Mouse (Mus musculus): ENCODE data around the gene Slc24a4. TPM values are rescaled to one million over a fixed set of nuclear protein-coding genes. Genes with fewer than 3 reads are reported as not detected.
"Not testable (repeated sequence)": the region's sequence is repeated elsewhere in the genome, so short reads cannot be mapped to it uniquely, and the experiment has no call there.

Gene Slc24a4
- polyA plus RNA-seq, 1 experiment, result 3.4 TPM

DNA sequence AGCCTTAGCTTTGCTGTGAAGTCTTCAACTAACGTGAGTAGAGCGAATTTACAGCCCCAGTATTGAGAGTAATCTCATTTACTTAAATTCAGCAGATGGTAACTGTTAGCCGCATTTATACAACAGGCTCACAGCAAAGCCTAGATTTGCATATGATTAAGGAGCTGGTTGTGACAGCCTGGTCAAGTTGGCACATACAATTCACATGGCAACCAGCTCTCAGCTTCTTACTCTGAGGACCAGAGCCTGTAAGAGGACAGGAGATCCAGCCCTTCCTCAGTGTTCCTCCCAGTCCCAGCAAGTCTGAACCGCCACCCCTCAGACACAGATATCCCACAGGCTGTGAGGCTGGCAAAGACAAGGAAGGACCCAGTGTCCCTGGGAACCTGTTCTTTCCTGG is 73.0 kb downstream of the Slc24a4 start:
- WGBS, result 84% methylated on average over 4 of the region's 4 CpGs
- no peak overlapping the region for H3K4me3 ChIP-seq (replicated peaks; ENCODE audit: insufficient read depth, low read depth, low read length)
- no peaks in the 10 kb centered on the region for H3K27me3 ChIP-seq (ENCODE audit: control insufficient read depth, insufficient read depth, low read length)
- DNase-seq, result no peak
- H3K27ac ChIP-seq (ENCODE audit: insufficient read depth, low read length), result no peak overlapping the region
- H3K4me1 ChIP-seq (ENCODE audit: control insufficient read depth, insufficient read depth, low read length), result peaks cover 8% of the 10 kb centered on the region
- TF ChIP-seq POLR2A (IDR thresholded peaks at IDR 0.05; ENCODE audit: borderline replicate concordance, insufficient read depth, low read length) (no peak), CTCF (IDR thresholded peaks at IDR 0.05; ENCODE audit: borderline replicate concordance, insufficient read depth, low read depth, low read length) (no peak)

DNA sequence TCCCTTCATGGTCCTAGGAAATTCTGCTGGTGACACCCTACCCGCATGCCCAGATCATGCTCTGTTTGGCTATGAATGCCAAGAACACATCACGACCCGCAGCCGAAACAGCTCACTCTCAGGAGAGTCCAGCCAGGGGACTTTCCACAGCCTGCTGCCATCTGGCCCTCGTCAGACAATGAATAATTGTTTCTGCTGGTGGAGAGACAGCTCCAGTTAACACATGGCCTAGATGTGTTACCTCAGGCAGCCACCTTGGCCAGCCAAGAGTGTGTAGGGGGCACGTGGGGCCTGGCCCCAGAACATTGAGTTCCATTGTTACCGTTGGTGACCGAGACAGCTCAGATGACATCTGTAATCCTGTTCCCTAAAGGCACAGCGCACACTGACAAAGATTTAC is 74.4 kb downstream of the Slc24a4 start:
- no peaks in the 10 kb centered on the region for H3K27me3 ChIP-seq (ENCODE audit: control insufficient read depth, insufficient read depth, low read length)
- no peak for TF ChIP-seq POLR2A (IDR thresholded peaks at IDR 0.05; ENCODE audit: borderline replicate concordance, insufficient read depth, low read length)
- no peak for TF ChIP-seq CTCF (IDR thresholded peaks at IDR 0.05; ENCODE audit: borderline replicate concordance, insufficient read depth, low read depth, low read length)
- peaks cover 8% of the 10 kb centered on the region for H3K4me1 ChIP-seq (ENCODE audit: control insufficient read depth, insufficient read depth, low read length)
- DNase-seq, result peak; percentile 48 to 70
- no peak overlapping the region for H3K27ac ChIP-seq (ENCODE audit: insufficient read depth, low read length)
- H3K4me3 ChIP-seq (replicated peaks; ENCODE audit: insufficient read depth, low read depth, low read length), result no peak overlapping the region
- WGBS, result 29% methylated on average over 9 of the region's 9 CpGs

DNA sequence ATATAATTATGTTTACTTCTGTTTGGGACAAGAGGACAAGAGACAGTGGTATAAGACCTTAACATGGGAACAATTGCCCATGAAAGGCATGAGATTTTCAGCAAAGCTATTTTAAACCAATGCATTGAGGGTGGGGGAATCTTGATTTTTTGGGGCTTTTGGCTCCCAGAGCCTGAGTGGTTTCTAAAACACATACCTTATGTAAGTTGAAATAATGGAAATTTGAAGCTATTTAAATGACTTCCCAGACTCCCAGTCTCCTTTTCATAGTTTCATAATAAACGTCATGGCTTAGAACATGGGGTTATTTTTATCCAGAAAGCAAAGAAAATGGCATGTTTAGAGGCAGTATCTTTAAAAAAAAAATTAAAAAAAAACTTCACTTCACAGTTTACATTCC is 77.9 kb downstream of the Slc24a4 start:
- H3K27ac ChIP-seq (ENCODE audit: insufficient read depth, low read length), result no peak overlapping the region
- DNase-seq, result no peak
- 89% methylated on average over 1 of the region's 1 CpGs for WGBS

DNA sequence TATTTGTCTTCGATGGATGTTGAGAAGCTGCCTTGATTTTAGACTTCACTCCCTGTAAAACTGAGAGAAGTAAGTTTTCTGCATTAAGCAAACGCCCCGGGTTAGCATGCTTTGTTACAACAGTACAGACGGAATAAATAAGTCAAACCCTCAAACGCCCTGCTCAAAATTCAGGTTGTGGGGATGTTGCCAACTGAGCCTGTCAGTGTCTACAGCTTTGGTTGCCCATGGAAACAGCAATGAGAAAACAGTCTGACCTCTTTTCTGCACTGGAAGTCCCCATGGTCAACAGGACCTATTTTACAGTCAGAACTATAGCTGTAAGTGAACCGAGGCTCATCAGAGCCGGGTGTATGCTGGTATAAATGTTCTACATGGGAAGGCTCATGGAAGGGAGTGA is 78.7 kb downstream of the Slc24a4 start:
- TF ChIP-seq CTCF (IDR thresholded peaks at IDR 0.05; ENCODE audit: borderline replicate concordance, insufficient read depth, low read depth, low read length) (no peak), POLR2A (IDR thresholded peaks at IDR 0.05; ENCODE audit: borderline replicate concordance, insufficient read depth, low read length) (no peak)
- no peak for DNase-seq
- WGBS, result 85% methylated on average over 7 of the region's 7 CpGs
- H3K27ac ChIP-seq (ENCODE audit: insufficient read depth, low read length), result no peak overlapping the region
- no peaks in the 10 kb centered on the region for H3K27me3 ChIP-seq (ENCODE audit: control insufficient read depth, insufficient read depth, low read length)
- peaks cover 20% of the 10 kb centered on the region for H3K4me1 ChIP-seq (ENCODE audit: control insufficient read depth, insufficient read depth, low read length)
- no peak overlapping the region for H3K4me3 ChIP-seq (replicated peaks; ENCODE audit: insufficient read depth, low read depth, low read length)

More for the DNA sequence above, 77.9 kb downstream of the Slc24a4 start:
- H3K4me3 ChIP-seq (replicated peaks; ENCODE audit: insufficient read depth, low read depth, low read length), result no peak overlapping the region
- no peaks in the 10 kb centered on the region for H3K27me3 ChIP-seq (ENCODE audit: control insufficient read depth, insufficient read depth, low read length)
- no peak for TF ChIP-seq CTCF (IDR thresholded peaks at IDR 0.05; ENCODE audit: borderline replicate concordance, insufficient read depth, low read depth, low read length)
- TF ChIP-seq POLR2A (IDR thresholded peaks at IDR 0.05; ENCODE audit: borderline replicate concordance, insufficient read depth, low read length), result no peak
- peaks cover 18% of the 10 kb centered on the region for H3K4me1 ChIP-seq (ENCODE audit: control insufficient read depth, insufficient read depth, low read length)

DNA sequence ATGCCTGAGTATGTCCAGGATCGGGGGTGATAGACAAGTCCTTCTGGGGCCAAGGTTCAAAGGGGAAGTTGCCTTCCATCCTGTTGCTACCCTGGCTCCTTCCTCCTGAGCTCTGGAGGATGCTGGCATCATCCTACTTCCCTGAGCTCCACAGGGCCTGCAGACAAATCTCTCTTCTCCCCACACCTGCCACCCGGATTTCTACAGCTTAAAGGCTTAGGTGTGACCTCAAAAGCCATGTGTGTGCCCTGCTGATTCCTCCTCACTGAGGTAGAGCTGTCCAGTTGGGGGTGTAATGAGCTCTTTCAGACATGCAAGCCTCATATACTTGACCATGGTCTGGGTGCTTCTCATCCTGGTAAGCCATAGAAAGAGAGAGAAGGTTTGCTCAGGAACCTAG is 82.3 kb downstream of the Slc24a4 start:
- peak in 1 of 2 experiments; percentile 24 for DNase-seq

DNA sequence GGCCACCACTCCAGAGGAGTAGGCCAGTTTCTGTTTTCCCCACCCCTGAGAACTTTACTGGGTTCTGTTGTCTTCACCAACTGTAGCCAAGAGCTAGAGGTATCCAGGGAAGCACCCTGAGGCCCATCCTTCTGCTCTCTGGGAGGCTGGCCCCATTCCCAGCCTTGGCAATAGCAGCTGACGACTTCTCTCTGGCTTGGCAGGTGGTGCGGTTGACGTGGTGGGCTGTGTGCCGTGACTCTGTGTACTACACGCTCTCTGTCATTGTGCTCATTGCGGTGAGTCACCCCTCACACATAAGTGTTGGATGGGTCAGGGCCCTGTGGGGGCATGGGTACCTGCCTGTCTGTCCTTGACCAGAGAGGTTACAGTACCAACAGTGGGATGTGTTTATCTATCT is 94.9 kb downstream of the Slc24a4 start:
- Histone ChIP-seq H3K4me1 (ENCODE audit: control insufficient read depth, insufficient read depth, low read length) (peaks cover 20% of the 10 kb centered on the region), H3K4me3 (replicated peaks; ENCODE audit: insufficient read depth, low read depth, low read length) (no peak overlapping the region), H3K27ac (ENCODE audit: insufficient read depth, low read length) (no peak overlapping the region), H3K27me3 (ENCODE audit: control insufficient read depth, insufficient read depth, low read length) (no peaks in the 10 kb centered on the region)
- peak; percentile 86 to 91 for DNase-seq
- TF ChIP-seq POLR2A (IDR thresholded peaks at IDR 0.05; ENCODE audit: borderline replicate concordance, insufficient read depth, low read length), result no peak
- no peak for TF ChIP-seq CTCF (IDR thresholded peaks at IDR 0.05; ENCODE audit: borderline replicate concordance, insufficient read depth, low read depth, low read length)
- 13% methylated on average over 6 of the region's 6 CpGs for WGBS

More for the DNA sequence above, 82.3 kb downstream of the Slc24a4 start:
- no peak overlapping the region for H3K27ac ChIP-seq (ENCODE audit: insufficient read depth, low read length)
- H3K27me3 ChIP-seq (ENCODE audit: control insufficient read depth, insufficient read depth, low read length), result no peaks in the 10 kb centered on the region
- TF ChIP-seq POLR2A (IDR thresholded peaks at IDR 0.05; ENCODE audit: borderline replicate concordance, insufficient read depth, low read length) (no peak), CTCF (IDR thresholded peaks at IDR 0.05; ENCODE audit: borderline replicate concordance, insufficient read depth, low read depth, low read length) (no peak)
- no peak overlapping the region for H3K4me3 ChIP-seq (replicated peaks; ENCODE audit: insufficient read depth, low read depth, low read length)
- 71% methylated on average over 2 of the region's 2 CpGs for WGBS
- peaks cover 27% of the 10 kb centered on the region for H3K4me1 ChIP-seq (ENCODE audit: control insufficient read depth, insufficient read depth, low read length)

DNA sequence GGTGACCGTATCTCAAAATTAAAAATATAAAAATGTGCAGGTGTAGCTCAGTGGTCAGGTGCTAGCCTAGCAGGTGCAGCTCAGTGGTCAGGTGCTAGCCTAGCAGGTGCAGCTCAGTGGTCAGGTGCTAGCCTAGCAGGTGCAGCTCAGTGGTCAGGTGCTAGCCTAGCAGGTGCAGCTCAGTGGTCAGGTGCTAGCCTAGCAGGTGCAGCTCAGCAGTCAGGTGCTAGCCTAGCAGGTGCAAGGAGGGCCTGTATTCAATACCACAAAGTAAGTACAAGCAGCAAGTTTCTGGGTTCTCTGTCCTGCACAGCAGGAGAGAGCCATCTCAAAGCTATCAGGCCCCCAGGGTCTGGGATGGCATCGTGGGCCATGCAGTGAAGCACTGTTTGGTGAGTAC is 95.6 kb downstream of the Slc24a4 start:
- H3K4me1 ChIP-seq (ENCODE audit: control insufficient read depth, insufficient read depth, low read length), result peaks cover 20% of the 10 kb centered on the region
- DNase-seq; H3K4me3 ChIP-seq (replicated peaks; ENCODE audit: insufficient read depth, low read depth, low read length); H3K27ac ChIP-seq (ENCODE audit: insufficient read depth, low read length); H3K27me3 ChIP-seq (ENCODE audit: control insufficient read depth, insufficient read depth, low read length): not testable (repeated sequence)
- 95% methylated on average over 2 of the region's 2 CpGs for WGBS

DNA sequence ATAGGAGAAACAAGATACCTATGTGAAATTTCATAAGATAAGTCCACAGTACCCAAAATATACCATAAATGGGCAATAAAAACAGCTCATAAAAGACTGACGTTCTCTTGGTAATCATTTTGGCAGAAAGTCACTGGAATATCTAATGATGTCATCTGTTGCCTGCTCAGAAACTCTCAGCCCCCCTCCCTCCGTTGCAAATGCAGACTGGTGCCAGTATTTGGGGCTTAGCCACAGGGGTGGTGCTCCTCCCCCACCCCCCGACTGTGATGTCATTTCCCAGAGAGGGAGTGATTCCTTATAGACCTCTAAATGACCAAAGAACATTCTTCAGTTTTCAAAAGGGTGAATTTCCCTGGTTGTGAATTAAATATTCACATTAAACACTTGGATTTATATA is 96.6 kb downstream of the Slc24a4 start:
- TF ChIP-seq CTCF (IDR thresholded peaks at IDR 0.05; ENCODE audit: borderline replicate concordance, insufficient read depth, low read depth, low read length) (no peak), POLR2A (IDR thresholded peaks at IDR 0.05; ENCODE audit: borderline replicate concordance, insufficient read depth, low read length) (no peak)
- H3K27ac ChIP-seq (ENCODE audit: insufficient read depth, low read length), result no peak overlapping the region
- H3K4me3 ChIP-seq (replicated peaks; ENCODE audit: insufficient read depth, low read depth, low read length), result no peak overlapping the region

More for the DNA sequence above, 96.6 kb downstream of the Slc24a4 start:
- no peak for DNase-seq
- Histone ChIP-seq H3K4me1 (ENCODE audit: control insufficient read depth, insufficient read depth, low read length) (peaks cover 20% of the 10 kb centered on the region), H3K27me3 (ENCODE audit: control insufficient read depth, insufficient read depth, low read length) (no peaks in the 10 kb centered on the region)
- 22% methylated on average over 3 of the region's 3 CpGs for WGBS

Measured in cerebellum, adult 2 months (tissue).